Mouse (Mus musculus) CH12.LX (cell line): ENCODE data around the gene Nyap1. TPM values are rescaled to one million over a fixed set of nuclear protein-coding genes. Genes with fewer than 3 reads are reported as not detected.

Experiments used
- DNase-seq: peaks from one replicate; pipeline ENCODE4 v3.0.0-alpha.2; 2013; ENCODE audit errors: extremely low read depth
- H3K27ac ChIP-seq: 2 replicates; pipeline ENCODE4 v1.5.1; 2012; ENCODE audit warnings: low read depth, mild to moderate bottlenecking, control low read depth, moderate library complexity; ENCODE audit not compliant: insufficient read depth
- H3K27me3 ChIP-seq: replicated peaks from 2 replicates; pipeline ENCODE3; 2012; ENCODE audit warnings: inconsistent platforms
- H3K36me3 ChIP-seq, 2 experiments: replicated peaks in 1 of 2; 2 replicates each; pipeline versions ENCODE3 to v1.6.1; 2012; ENCODE audit warnings: inconsistent platforms in 1 of 2, low read length in 1 of 2, mild to moderate bottlenecking in 1 of 2, mixed read lengths in 1 of 2, moderate library complexity in 1 of 2; ENCODE audit not compliant: control insufficient read depth in 1 of 2, insufficient read depth in 1 of 2
- H3K4me1 ChIP-seq, 2 experiments: 2 replicates each; pipeline ENCODE4 v1.6.1; 2012; ENCODE audit warnings: inconsistent platforms in 1 of 2, moderate library complexity in 1 of 2; ENCODE audit not compliant: insufficient read depth in 2 of 2, control insufficient read depth in 1 of 2
- H3K4me2 ChIP-seq: 2 replicates; pipeline ENCODE4 v1.6.1; 2012; ENCODE audit warnings: low read depth, mild to moderate bottlenecking, control low read depth; ENCODE audit not compliant: poor library complexity, insufficient read depth, severe bottlenecking
- H3K4me3 ChIP-seq, 3 experiments: fragments of 150-350 bp in 1 of 3; sonication (generic) in 1 of 3; replicated peaks in 1 of 3; 2 replicates each; pipeline versions ENCODE3 to v1.5.1; 2011 to 2012; ENCODE audit warnings: low read depth in 2 of 3, low read length in 2 of 3, mild to moderate bottlenecking in 2 of 3, moderate library complexity in 2 of 3, control low read depth in 1 of 3, improper control_type of control experiment in 1 of 3, inconsistent platforms in 1 of 3, mixed read lengths in 1 of 3; ENCODE audit not compliant: poor library complexity in 1 of 3
- H3K79me2 ChIP-seq: replicated peaks from 2 replicates; pipeline ENCODE4 v1.6.1; 2012; ENCODE audit warnings: mild to moderate bottlenecking, moderate library complexity; ENCODE audit not compliant: control insufficient read depth, poor library complexity, insufficient read depth, severe bottlenecking; ENCODE audit errors: extremely low read depth
- H3K9ac ChIP-seq: 2 replicates; pipeline ENCODE4 v1.6.1; 2012; ENCODE audit warnings: low read depth, mild to moderate bottlenecking, control low read depth, moderate library complexity; ENCODE audit not compliant: insufficient read depth
- H3K9me3 ChIP-seq: replicated peaks from 2 replicates; pipeline ENCODE3; 2012; ENCODE audit warnings: low read length, inconsistent platforms, mixed read lengths
- CHD2 ChIP-seq: IDR thresholded peaks from 2 replicates; pipeline ENCODE4 v1.6.1; 2011; ENCODE audit warnings: low read length, improper control_type of control experiment
- CTCF ChIP-seq, 2 experiments: IDR thresholded peaks in 1 of 2; conservative IDR thresholded peaks in 1 of 2; 2 replicates each; pipeline ENCODE4 v1.5.1; 2011 to 2012; ENCODE audit warnings: low read depth in 2 of 2, low read length in 2 of 2, improper control_type of control experiment in 1 of 2, inconsistent platforms in 1 of 2, mild to moderate bottlenecking in 1 of 2, moderate library complexity in 1 of 2
- MAX ChIP-seq: IDR thresholded peaks from 2 replicates; pipeline ENCODE4 v1.6.1; 2011; ENCODE audit warnings: low read length, improper control_type of control experiment
- MAZ ChIP-seq: IDR thresholded peaks from 2 replicates; pipeline ENCODE4 v1.6.1; 2012; ENCODE audit warnings: low read depth, mild to moderate bottlenecking, inconsistent platforms, low read length, improper control_type of control experiment, moderate library complexity
- NELFE ChIP-seq: IDR thresholded peaks from 2 replicates; pipeline ENCODE4 v1.6.1; 2011; ENCODE audit warnings: low read depth, low read length, improper control_type of control experiment
- RAD21 ChIP-seq: IDR thresholded peaks from 2 replicates; pipeline ENCODE4 v1.6.1; 2011; ENCODE audit warnings: low read depth, mild to moderate bottlenecking, low read length, improper control_type of control experiment, moderate library complexity
- RCOR1 ChIP-seq: conservative IDR thresholded peaks from 2 replicates; pipeline ENCODE4 v1.6.1; 2012; ENCODE audit warnings: low read depth, mild to moderate bottlenecking, inconsistent platforms, low read length, improper control_type of control experiment
- SIN3A ChIP-seq: IDR thresholded peaks from 2 replicates; pipeline ENCODE4 v1.6.1; 2012; ENCODE audit warnings: low read length, improper control_type of control experiment, inconsistent platforms
- USF2 ChIP-seq: conservative IDR thresholded peaks from 2 replicates; pipeline ENCODE4 v1.6.1; 2011; ENCODE audit warnings: low read depth, low read length, improper control_type of control experiment
- ZC3H11A ChIP-seq: IDR thresholded peaks from 2 replicates; pipeline ENCODE4 v1.6.1; 2012; ENCODE audit warnings: low read depth, mild to moderate bottlenecking, inconsistent platforms, low read length, improper control_type of control experiment
- ZMIZ1 ChIP-seq: IDR thresholded peaks from 2 replicates; pipeline ENCODE4 v1.6.1; 2012; ENCODE audit warnings: low read depth, mild to moderate bottlenecking, inconsistent platforms, low read length, improper control_type of control experiment
- ZNF384 ChIP-seq: IDR thresholded peaks from 2 replicates; pipeline ENCODE4 v1.6.1; 2012; ENCODE audit warnings: low read depth, low read length, improper control_type of control experiment, inconsistent platforms
- dilution Hi-C: fragments of 300-500 bp; cut with MboI; formaldehyde crosslinking; loops from 2 replicates; pipeline ENCODE4 v1.14.3; 2020; ENCODE audit warnings: low sequenced_read_pairs; ENCODE audit not compliant: extremely low pct_unique_long_range_greater_than_20kb, extremely low pct_ligation_motif_present
- in situ Hi-C: fragments of 300-500 bp; cut with MboI; formaldehyde crosslinking; loops from 3 replicates; pipeline ENCODE4 v1.14.3; 2019; ENCODE audit warnings: low sequenced_read_pairs, low pct_ligation_motif_present, low pct_unique_long_range_greater_than_20kb, mixed read lengths
- polyA plus RNA-seq: library from polyadenylated mRNA; unstranded; fragments of >175 nt; gene quantifications from 2 replicates; pipeline ENCODE4 v1.2.1, GENCODE M21; 2012; ENCODE audit warnings: low read depth; ENCODE audit not compliant: insufficient read length
- total RNA-seq, 2 experiments: library from RNA; depleted of rRNA; stranded (reverse); fragments of 300-350 nt in 1 of 2; fragments of >200 nt in 1 of 2; gene quantifications; 2 replicates each; pipeline ENCODE4 v1.2.3; 2012 to 2014

Nyap1 gene
- total and polyA plus RNA-seq, 3 experiments: 0.28 to 1.4 (median 0.43) TPM

GRCm38 (mm10) chr5:137737400-137737940 lies 3.9 kb downstream of the Nyap1 start:
- Histone ChIP-seq H3K27ac (no peak overlapping the region), H3K79me2 (no peaks in the 10 kb centered on the region)
- in situ Hi-C loops: no loop called here
- TF ChIP-seq SIN3A (no peak), CHD2 (no peak), ZNF384 (peak; percentile 45; the same call in 1 of the 2 replicates)
- TF ChIP-seq, all 38 proteins: peak for 1
- Histone ChIP-seq H3K9me3 (no peaks in the 10 kb centered on the region), H3K9ac (no peak overlapping the region), H3K4me3 (no peak overlapping the region), H3K4me2 (no peak overlapping the region), H3K27me3 (peaks cover 2% of the 10 kb centered on the region), H3K36me3 (peaks cover 0 to 6% of the 10 kb centered on the region in 2 experiments), H3K4me1 (peaks cover 0 to 17% of the 10 kb centered on the region in 2 experiments; a peak in 2 of 4 replicates)
- dilution Hi-C loops: no loop called here
- no peak for DNase-seq

- TF ChIP-seq CHD2 (no peak), RCOR1 (no peak), MAZ (no peak), MAX (no peak), NELFE (no peak), ZC3H11A (no peak), USF2 (no peak), CTCF (conservative IDR thresholded peaks at IDR 0.05 in 1 of 2, IDR thresholded peaks at IDR 0.05 in 1 of 2; ENCODE audit: low read depth in 2 of 2, low read length in 2 of 2) (no peak), ZMIZ1 (no peak), RAD21 (no peak)
- Histone ChIP-seq H3K79me2 (no peaks in the 10 kb centered on the region), H3K9ac (no peak overlapping the region), H3K9me3 (no peaks in the 10 kb centered on the region), H3K4me3 (no peak overlapping the region), H3K4me2 (no peak overlapping the region), H3K36me3 (peaks cover 0 to 6% of the 10 kb centered on the region in 2 experiments), H3K27ac (no peak overlapping the region), H3K27me3 (no peaks in the 10 kb centered on the region), H3K4me1 (peaks cover 0 to 6% of the 10 kb centered on the region in 2 experiments; a peak in 2 of 4 replicates)
- in situ Hi-C loops: no loop called here
- no peak for DNase-seq
- dilution Hi-C loops: no loop called here
These were observed 6.9 kb downstream of the Nyap1 start for GRCm38 (mm10) chr5:137734289-137735061.
